Mouse (Mus musculus) CD4-positive, CD25-positive, alpha-beta regulatory T cell (primary cell): ENCODE results near the gene H3f3b. TPM values are rescaled to one million over a fixed set of nuclear protein-coding genes. Genes with fewer than 3 reads are reported as not detected.

Experiments used
- polyA plus RNA-seq: library from polyadenylated mRNA; unstranded; fragments of 100-300 nt; shearing (Covaris generic); gene quantifications from one replicate; pipeline ENCODE4 v1.2.1, GENCODE M21; 2017

Gene H3f3b
- 1,568 TPM for polyA plus RNA-seq

DNA sequence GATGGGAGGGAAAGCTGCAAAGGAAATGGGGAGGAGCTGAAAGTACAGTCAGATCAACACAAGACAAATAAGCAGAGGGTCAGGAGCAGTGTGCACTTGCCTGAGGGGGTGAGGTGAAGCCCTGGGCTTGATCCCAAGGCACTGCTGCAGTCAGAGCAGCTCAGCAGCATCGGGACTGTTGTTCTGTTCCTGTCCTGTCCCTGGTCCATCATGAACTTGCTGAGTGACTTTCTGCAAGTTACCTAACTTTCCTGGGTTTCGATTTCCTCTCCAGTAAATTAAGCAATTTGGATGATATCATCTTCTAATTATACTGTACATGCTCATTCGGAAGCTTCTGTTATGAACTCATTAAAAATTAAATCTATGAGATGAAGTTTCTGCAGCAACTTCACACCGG, at the start of gene H3f3b:
TSS of gene H3f3b (minus strand) at position 207 of the 400 bp plus-strand sequence.

DNA sequence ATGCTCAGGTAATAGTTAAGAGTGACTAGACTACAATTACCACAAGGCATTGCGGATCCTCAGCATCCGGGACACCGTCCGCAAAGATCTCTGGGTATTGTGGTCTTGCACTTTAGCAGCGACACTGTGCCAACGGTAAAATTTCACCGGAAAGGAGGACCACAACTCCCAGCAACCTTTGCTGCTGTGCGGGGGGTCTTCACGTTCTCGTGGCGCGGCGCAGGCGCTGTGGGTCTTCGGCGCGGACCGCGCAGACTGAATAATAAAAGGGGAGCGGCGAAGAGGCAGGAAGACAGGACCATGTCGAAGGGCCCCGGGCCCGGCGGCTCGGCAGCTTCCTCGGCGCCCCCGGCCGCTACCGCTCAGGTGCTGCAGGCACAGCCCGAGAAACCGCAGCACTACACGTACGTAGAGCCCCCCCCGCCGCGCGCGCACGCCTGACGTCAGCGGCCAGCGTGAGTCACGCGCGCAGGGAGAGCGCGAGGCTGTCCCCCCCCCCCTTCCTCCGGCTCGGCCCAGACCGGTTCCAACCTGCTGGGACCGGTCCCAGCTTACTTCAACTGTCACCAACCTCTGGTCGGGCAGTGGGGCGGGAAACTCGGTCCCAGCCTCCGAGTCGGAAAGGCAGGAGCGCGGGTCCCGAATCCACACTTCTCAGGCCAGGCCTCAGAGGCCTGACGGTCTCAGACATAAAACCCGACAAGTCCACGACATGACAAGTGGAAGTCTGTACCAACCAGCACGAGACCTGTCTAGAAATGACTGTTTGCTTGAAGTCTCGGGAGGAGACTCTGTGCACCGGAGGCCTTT, 2.5 kb upstream of the H3f3b start, which contains the start of gene Unk:
TSS of gene Unk (plus strand) at position 235 of the 810 bp plus-strand sequence.

GRCm38 (mm10) chr11:116012262-116012947, 15.4 kb downstream of the H3f3b start, which contains the start of gene Galk1:
Gene Galk1, minus strand, starts transcription at chr11:116012719.

GRCm38 (mm10) chr11:115974309-115975082, 53.3 kb downstream of the H3f3b start, which contains the start of gene Itgb4:
Gene Itgb4, plus strand, starts transcription at chr11:115974709.

Other genes starting within 250 kb of the H3f3b start
- 1.6 TPM for gene Caskin2, start 214.3 kb downstream of the H3f3b start, polyA plus RNA-seq
- 38.2 TPM for gene Tsen54, start 213.2 kb downstream of the H3f3b start, polyA plus RNA-seq
- 35.4 TPM for gene Llgl2, start 203.9 kb downstream of the H3f3b start, polyA plus RNA-seq
- 0.04 TPM for gene Myo15b, start 169.6 kb downstream of the H3f3b start, polyA plus RNA-seq
- 0.44 TPM for gene Smim5, start 128.0 kb downstream of the H3f3b start, polyA plus RNA-seq
- gene Smim6, start 115.9 kb downstream of the H3f3b start, polyA plus RNA-seq, result 1.0 TPM
- 39.1 TPM for gene Sap30bp, start 94.7 kb downstream of the H3f3b start, polyA plus RNA-seq
- 21.0 TPM for gene Recql5, start 94.5 kb downstream of the H3f3b start, polyA plus RNA-seq
- gene Itgb4, start 53.3 kb downstream of the H3f3b start, polyA plus RNA-seq, result 0.06 TPM
- gene Galk1, start 15.2 kb downstream of the H3f3b start, polyA plus RNA-seq, result 42.0 TPM
- gene Unk, start 2.4 kb upstream of the H3f3b start, polyA plus RNA-seq, result 43.3 TPM
- 154 TPM for gene Unc13d, start 50.0 kb upstream of the H3f3b start, polyA plus RNA-seq
- gene Wbp2, start 59.0 kb upstream of the H3f3b start, polyA plus RNA-seq, result 187 TPM
- gene Trim47, start 99.2 kb upstream of the H3f3b start, polyA plus RNA-seq, result 0.61 TPM
- 16.6 TPM for gene Trim65, start 103.2 kb upstream of the H3f3b start, polyA plus RNA-seq
- gene Mrpl38, start 110.9 kb upstream of the H3f3b start, polyA plus RNA-seq, result 72.0 TPM
- gene Fbf1, start 140.2 kb upstream of the H3f3b start, polyA plus RNA-seq, result 11.1 TPM
- gene Ten1, start 170.9 kb upstream of the H3f3b start, polyA plus RNA-seq, result 70.5 TPM
- gene Acox1, start 171.1 kb upstream of the H3f3b start, polyA plus RNA-seq, result 15.6 TPM
- gene Evpl, start 210.1 kb upstream of the H3f3b start, polyA plus RNA-seq, result 0.23 TPM
- 74.3 TPM for gene Srp68, start 246.3 kb upstream of the H3f3b start, polyA plus RNA-seq